Mouse (Mus musculus) lung, adult 2 months (tissue): Measurements from ENCODE around the gene Taar6.

ENCODE experiments used
- CTCF ChIP-seq: fragments of 200-500 bp; IDR thresholded peaks from 2 replicates; pipeline ENCODE4 v1.5.1; 2011; ENCODE audit warnings: mild to moderate bottlenecking, low read length, control low read depth; ENCODE audit not compliant: insufficient read depth
- POLR2A ChIP-seq: fragments of 200-500 bp; IDR thresholded peaks from 2 replicates; pipeline ENCODE4 v1.6.1; 2011; ENCODE audit warnings: low read depth, mild to moderate bottlenecking, control low read depth, low read length, borderline replicate concordance; ENCODE audit errors: extremely low read depth

GRCm38 (mm10) chr10:24008143-24008542 is 22.7 kb upstream of the Taar6 start:
- TF ChIP-seq CTCF (no peak), POLR2A (no peak)
